Mouse (Mus musculus): ENCODE data around the gene Saxo1.

Saxo1 gene

DNA sequence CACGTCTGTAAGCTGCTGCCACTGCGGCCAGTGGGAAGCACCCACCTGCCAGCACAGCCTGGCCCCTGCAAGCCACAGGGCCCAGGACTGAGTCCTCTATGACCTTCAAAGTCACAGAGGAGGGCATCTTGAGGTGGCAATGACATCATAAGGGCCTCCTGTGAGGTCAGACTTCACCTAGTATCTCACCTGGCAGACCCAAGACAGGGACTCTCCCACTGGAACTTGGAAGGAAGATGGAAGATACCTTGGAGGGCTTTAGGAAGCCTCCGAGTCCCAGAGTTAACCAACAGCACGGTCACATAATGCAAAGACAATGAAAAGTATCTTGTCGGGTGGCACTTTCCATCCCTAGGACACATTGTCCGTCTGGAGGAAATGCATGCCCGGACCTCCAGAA is at the start of gene Saxo1:
Saxo1 (minus strand) TSS at position 101 of the 400 bp plus-strand sequence.
- DNase-seq (ENCODE audit: low spot score), result no peak

DNA sequence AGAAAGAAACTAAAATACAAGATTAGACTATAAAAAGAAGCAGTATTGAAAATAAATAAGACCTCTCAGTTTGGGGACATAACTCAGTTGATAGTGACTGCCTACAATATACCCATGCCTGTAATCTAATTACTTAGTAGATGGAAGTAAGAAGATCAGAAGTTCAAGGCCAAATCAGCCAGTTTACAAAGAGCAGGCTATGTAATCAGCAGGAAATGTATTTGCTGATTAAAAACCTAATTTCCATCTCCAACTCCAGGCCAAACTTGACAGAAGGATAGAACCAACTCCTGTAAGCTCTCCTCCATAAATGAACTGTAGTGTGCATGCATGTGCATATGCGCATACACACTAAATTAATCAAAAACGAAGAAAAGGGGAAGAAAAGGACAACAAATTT is 33.2 kb upstream of the Saxo1 start:
- DNase-seq (ENCODE audit: low spot score), result no peak

DNA sequence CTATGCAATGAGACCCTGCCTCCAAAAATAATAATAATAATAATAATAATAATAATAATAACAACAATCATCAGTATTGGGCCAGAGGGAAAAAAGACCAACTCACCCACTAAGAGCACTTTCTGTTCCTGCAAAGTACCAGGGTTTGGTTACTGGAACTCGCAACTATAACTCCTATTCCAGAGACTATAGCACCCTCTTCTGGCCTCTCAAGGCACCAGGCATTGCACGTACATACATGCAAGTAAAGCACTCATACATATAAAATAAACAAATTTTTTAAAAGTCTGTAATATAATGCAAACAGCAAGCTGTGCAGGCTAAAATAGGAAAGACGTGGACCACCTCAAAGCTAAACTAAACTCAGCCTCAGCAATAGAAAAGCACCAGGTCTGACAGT is 30.1 kb upstream of the Saxo1 start:
- DNase-seq (ENCODE audit: low spot score), result no peak

DNA sequence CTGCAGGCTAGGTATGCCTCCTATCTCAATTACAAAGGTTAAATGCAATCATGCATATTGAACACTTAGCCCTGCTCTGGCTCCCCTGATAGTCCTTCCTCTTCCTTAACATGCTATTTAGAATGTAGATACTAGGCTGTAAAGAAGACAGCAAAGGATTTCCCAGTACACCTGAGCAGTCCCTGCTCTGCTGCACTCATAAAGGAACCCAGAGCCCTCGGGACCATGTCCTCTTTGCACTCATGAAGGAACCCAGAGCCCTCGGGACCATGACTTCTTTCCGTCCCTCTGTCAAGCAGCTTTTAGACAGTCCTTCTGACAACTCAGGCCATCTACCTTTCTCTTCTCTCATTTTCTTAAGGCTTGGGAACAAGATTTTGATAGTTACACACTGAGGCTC is 22.5 kb upstream of the Saxo1 start:
- no peak for DNase-seq (ENCODE audit: low spot score)

DNA sequence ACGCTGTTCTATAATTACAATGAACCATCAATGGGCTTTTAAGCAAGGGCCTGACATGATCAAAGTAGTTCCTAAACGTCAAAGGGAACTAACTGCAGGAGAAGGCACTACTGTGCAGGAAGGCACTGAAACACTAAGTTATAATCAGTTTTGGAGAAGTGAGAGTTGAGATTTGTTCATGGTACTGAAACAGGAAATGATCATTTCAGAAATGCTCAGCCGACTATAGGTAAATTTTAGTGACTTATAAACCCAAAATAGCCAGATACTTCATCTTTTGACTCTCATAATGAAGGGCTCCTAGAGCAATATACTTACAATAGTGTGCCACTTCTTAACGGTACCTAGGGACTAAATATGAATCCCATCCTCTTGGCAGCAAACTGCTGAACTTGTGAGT is 21.9 kb upstream of the Saxo1 start:
- DNase-seq (ENCODE audit: low spot score), result no peak

DNA sequence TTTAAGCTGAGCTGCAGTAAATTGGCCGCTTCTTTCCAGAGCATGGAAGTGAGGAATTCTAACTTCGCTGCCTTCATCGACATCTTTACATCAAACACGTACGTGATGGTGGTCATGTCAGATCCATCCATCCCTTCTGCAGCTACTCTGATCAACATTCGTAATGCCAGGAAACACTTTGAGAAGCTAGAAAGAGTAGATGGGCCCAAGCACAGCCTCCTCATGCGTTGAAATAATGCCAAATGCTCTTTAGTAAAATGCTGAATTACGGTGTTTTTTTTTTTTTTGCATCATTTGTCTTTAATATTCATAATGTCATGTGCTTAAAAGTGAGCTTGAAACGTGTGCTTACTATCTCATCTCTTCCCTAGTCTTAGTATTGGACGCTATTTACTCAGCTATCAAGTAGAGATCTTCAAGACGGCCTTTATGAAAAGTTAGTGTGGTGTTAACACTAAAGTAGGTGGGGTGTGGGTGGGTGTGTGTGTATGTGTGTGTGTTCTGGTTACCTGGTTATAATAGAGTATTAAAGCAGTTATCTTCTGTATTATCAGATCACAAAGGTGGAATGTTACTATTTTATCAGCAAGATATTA is 18.6 kb upstream of the Saxo1 start:
- DNase-seq (ENCODE audit: low spot score), result no peak

DNA sequence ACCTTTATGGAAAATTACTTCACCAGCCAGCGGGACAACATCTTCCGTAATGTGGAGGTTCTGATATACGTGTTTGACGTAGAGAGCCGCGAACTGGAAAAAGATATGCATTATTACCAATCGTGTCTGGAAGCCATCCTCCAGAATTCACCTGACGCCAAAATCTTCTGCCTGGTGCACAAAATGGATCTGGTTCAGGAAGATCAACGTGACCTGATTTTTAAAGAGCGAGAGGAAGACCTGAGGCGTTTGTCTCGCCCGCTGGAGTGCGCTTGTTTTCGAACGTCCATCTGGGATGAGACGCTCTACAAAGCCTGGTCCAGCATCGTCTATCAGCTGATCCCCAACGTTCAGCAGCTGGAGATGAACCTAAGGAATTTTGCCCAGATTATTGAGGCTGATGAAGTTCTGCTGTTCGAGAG is 18.0 kb upstream of the Saxo1 start:
- DNase-seq (ENCODE audit: low spot score), result no peak

DNA sequence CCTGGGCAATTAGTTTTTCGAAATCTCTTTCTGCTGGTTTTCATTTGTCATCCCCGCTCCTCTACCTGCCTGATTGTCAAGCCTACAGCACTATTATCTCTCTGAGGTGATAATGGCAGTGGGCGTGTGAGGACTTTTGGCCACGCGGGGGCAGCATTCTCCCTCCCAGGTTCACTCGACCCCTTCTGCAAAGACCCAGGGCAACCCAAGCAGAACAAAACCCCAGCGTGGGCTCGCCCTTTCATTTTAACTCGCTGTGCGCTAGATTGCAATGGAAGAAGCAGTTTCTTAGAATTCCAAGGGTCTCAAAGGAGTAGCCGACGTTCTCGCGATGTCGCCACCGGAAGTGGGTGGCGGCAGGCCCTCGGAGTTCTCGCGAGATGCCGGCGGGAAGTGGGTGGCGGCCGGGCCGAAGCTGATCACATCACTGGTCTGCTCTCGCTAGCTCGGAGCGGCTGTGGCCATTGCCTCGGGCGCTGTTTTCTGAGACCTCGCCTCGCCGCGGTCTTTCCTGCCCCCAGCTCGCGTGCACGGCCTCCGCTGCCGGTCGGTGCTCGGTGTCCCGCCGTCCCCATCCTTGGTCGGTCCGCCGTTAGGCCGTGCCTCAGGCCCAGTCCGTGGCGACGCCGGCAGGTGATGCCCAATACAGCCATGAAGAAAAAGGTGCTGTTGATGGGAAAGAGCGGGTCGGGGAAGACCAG is 17.3 kb upstream of the Saxo1 start, which contains the start of gene Rraga:
Rraga (plus strand) TSS at position 386 of the 701 bp plus-strand sequence.
- DNase-seq (ENCODE audit: low spot score), result peak; percentile 94

DNA sequence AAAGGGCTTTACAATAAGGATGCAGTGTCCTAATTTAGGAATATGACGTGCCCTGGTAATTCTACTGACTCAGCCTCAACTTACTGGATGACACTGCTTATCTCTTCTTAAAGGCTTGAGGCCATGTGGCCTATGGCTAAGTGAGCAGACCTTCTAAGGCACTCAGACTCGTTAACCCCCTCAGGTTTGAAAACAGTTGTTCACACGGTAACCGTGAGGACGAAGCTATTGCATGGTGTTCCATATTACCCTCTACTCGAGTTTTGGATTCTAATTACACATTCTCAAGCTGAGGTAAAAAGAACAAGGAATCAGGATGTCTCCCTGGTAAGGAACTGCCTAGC is 16.8 kb upstream of the Saxo1 start:
- DNase-seq (ENCODE audit: low spot score), result no peak

DNA sequence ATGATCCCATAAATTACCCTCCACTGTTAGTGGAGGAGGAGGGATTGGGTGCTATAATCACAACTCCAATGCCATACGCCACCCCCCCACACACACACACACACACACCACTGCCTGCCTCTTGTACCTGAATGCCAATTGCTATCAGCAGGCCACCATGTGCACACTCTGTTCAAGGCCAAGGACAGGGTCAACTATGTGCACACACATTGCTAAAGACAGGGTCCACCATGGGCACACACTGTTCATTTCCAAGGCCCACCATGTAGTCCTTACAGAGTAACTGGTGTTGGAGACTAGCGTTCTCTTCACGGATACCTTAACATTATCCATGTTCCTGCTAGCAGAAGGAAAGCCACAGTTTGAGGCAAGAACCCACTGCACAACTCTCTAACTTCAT is 2.9 kb upstream of the Saxo1 start:
- DNase-seq (ENCODE audit: low spot score), result no peak

DNA sequence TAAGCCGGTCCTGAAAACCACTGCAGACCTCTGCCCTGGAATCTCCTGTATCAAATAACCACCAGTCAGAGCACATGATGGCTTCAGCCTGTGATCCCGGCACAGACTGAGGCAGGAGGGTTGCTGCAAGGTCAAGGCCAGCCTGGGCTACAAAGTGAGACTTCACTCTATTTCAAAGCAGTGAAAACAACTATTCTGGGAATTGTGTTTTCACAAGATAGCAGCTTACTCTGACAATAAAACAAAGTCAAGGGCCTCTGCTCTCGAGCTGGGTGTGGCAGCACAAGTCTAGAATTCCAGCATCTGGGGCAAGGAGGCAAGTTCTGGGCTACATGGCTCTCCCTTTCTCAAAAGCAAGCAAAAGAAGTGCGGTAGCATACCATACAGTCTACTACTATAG is 878 bp upstream of the Saxo1 start:
- DNase-seq (ENCODE audit: low spot score), result no peak

DNA sequence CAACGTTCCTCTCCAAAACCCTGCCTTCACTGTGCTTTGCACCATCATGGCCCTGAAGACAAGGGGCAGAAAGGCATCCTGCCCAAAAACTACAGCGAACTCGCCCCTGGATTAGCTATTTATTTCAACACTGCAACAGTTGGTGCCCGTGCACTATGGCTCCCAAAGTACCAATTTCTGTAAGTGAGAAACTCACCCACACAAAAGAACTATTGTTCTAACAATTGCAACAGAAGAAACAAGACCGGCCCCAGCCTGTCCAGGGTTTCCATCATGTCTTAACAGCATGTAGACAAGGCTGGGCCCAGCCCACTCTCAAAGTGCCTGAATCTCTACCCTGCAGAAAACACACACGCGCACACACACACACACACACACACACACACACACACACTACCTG is 757 bp downstream of the Saxo1 start:
- DNase-seq (ENCODE audit: low spot score), result no peak

DNA sequence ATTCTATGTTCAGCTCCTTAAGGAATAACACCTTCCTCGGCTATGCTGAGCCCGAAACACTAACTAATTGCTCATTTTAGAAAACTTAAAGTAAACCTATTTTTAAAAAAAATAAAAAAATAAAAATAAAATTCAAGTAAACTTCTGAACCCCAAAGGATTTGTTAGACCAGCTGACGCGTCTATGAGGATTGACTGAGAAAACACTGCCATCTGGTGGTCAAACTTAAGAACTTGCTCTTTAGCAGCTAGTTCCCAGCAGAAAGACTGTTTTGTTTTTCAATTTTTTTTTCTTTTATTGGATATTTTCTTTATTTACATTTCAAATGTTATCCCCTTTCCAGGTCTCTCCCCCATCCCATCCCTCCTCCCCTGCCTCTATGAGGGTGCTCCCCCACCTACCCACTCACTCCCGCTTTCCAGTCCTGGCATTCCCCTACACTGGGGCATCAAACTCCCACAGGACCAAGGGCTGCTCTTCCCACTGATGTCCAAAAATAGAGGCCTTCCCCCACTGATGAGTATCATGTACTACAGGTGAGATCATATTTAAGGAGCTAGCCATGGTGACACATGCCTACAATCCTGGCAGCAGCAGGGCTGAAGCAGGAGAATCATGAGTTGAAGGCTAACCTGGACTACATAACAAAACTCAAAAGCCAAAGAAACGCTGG is 3.0 kb downstream of the Saxo1 start:
- no peak for DNase-seq (ENCODE audit: low spot score)

DNA sequence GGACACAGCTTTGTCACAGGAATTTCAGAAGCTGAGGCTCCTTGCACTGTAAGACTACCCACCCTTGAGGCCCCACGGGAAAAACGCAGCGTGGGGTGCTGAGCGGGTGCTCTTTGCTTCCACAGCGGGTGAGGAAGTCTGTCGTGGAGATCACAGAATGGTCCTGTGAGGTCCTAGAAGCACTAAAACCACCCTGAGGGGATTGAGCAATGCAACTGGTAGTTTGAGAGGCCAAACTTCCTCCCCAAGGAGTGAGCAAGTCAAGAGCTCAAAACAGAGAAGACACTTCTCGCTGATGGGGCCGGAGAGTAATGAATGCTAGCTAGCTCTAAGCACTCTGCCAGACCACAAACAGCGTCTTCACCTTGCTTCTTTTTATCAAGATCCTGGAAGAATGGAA is 9.8 kb downstream of the Saxo1 start:
- DNase-seq (ENCODE audit: low spot score), result no peak

DNA sequence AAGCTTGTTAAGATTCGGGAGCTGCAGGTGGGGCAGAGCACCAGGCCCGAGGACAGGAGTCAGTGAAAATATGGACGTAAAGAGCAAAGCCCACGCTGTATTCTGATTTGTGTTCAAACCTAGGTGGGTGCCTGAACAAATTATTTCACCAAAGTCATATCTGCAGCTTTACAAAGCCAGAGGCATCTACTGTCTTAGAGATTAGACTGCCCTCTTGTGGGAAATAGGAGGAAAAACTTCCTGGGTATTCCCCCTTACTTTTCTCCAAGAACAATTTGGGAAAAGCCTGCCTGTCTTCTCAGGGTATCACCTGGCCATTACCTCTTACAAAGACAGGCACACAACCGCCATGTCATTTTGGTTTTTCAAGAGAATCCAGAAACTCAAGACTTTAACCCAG is 12.5 kb downstream of the Saxo1 start:
- no peak for DNase-seq (ENCODE audit: low spot score)

DNA sequence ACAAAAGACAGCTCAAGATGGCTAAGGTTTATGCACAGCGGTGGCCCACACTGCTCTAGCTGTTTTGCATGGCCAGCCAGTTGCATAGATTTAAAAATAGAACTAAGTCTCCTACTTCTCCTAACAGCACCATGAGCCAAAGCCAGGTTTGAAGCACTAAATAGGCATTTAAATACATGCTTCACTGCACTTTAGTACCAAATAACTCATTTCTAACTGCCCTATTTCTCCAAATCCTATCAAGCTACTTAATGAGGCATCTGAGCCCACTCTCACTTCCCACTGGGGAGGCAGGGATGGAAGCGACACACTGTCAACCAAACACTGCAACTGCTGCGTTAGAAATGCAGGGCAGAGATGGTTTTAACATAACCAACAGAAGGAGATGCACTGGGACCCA is 14.1 kb downstream of the Saxo1 start:
- no peak for DNase-seq (ENCODE audit: low spot score)

DNA sequence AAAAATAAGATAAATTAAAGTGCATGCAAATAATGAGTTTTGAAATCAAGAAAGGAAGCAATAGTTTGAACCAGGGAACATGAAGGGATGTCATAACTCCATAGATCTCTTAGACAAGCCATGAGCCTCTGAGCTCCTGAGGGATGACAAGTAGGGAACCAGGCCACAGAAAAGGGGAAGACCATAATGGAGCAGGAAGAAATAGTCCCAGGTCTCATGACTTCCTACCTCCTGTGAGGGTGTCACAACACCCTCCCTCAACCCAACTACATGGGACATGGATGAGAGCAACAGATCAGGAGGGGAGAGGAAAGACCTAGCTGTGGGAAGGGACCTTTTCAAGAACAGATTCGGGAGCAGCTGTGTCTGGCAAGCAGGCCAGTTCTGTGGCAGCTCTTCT is 16.6 kb downstream of the Saxo1 start:
- no peak for DNase-seq (ENCODE audit: low spot score)

DNA sequence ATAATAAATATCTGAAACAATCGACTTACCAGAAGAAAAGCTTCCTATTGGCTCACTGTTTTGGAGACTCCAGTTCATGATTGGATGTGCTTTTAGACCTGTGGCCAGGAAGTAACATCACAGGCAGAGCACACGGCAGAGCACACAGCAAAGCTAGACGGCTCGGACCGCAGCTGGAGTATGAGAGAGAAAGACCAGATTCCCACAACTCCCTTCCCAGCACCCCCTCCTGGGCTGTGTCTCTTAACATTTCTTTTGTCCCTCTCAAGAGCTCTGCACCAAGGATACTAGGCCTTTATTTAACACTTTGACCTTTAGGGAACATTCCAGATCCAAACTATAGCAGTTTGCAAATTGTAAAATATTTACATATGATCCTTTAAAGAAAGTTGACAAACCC is 19.2 kb downstream of the Saxo1 start:
- no peak for DNase-seq (ENCODE audit: low spot score)

DNA sequence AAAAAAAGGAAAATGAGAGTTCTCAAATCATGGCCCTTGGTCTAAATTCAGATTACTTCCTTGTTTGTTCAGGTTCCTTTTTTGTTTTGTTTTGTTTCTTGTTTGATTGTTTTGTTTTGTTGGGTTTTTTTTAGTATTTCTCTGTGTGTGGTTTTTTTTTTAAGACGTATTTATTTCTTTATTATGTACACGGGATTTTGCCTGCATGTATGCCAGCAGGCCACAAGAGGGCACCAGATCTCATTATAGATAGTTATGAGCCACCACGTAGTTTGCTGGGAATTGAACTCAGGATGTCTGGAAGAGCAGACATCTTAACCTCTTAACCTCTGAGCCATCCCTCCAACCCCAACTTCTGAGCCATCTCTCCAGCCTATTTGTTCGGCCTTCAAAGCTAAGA is 20.2 kb downstream of the Saxo1 start:
- DNase-seq (ENCODE audit: low spot score), result no peak

DNA sequence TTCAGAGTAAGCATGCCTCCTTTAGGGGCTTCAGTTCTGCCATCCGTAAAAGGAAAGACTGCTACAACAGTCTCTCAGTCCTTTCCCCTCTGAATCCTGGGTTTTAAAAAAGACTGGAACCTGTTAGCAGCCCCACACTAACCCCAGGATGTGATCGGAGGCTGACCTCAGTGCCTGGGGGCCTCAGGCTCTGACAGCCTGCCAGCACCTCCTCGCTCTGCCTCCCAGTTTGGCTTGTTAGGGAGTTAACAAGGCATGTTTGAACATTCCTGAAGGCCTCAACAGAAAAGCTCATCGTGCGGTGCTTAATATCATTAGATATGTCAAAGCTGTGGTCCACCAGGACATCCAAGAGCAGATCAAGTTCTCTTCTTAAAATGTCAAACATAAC is 24.0 kb downstream of the Saxo1 start:
- DNase-seq (ENCODE audit: low spot score), result no peak

DNA sequence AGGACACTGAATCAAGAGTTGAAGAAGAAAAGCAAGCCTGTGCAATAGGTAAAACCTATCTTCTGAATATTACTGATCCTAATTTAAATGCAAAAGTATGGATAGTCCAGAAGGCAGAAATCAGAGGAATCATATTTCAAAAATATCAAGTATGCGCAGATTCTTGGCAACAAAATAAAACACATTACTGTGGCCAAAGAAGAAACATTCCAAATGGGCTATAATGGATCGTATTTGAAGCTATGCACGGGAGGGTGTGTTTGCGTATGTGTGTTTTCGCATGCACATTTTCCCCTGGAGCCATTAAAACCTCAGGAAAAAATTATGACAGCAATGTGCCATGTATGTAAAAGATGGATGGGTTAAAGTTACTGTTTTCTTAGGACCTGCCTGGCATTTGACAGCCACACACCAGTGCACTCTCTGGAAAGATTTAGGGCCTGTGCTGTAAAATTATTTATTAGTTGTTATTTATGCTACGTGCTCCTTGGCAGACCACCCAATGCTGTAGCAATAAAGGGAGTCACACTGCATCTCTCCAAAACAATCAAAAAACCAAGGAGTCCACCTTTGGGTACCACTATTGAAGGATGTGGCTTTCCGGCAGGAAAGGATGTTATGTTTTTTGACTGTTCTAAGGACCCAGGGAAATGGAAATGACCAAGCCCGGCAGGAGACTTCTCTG is 24.6 kb downstream of the Saxo1 start:
- no peak for DNase-seq (ENCODE audit: low spot score)

DNA sequence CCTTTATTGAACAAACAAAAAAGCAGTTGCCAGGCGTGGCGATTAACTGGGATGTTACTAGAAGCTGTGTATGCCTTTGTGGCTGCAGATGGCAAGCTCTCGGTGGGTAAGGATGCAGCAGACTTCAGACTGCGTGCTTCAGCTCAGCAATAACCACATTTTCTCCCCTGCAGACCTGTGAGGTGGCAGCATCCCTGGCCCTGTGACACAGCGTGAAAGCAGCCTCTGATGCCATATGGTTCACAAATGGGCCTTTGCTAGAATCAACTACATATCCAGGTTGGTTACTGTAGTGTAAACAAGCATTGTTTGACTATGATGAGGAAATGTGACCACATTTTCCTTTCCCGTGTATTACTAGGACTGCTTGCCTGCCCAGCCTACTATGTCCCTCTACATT is 29.0 kb downstream of the Saxo1 start:
- DNase-seq (ENCODE audit: low spot score), result no peak
